Mouse (Mus musculus) right cerebral cortex, postnatal 4 days (tissue): Measurements from ENCODE around the gene Elavl1.
A peak's percentile ranks its signal among the peaks of the same experiment; 100 is the strongest.
"Not testable (repeated sequence)": the region's sequence is repeated elsewhere in the genome, so short reads cannot be mapped to it uniquely, and the experiment has no call there.

Experiments used
- DNase-seq: peaks from one replicate; pipeline ENCODE4 v3.0.0-alpha.2; 2022

Elavl1 gene

DNA sequence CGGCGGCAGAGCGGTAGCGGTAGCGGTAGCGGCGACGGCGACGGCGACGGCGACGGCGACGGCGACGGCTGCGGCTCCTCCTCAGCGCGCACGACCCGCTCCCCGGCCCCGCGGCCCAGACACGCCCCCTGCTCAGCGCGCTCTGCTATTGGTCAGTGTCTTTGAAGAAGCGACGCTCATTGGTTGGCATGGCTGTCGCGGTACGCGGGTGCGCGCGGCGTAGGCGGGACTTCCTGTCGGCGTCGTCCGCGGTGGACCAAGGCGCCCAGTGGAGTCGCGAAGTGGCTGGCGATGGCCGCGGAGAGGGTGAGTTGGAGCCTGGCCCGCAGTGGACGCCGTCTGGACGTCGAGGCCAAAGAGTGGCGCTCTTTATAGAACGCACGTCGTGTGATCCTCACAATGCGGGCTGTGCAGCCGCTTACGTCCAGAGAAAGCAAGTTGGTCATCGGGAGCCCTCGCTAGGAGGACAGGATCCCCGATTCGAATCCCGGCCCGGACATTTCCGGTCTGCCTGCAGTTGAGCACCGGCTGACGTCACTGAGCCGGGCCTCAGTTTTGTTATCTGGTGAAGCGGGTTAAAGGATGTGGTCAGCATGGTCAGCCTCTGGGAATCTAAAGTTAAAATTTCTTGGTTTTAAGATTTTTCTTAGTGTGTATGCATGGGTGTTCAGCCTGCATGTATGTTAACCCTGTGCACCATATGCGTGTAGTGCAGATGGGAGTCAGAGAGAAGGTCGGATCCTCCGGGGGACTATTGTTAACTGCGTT lies at the start of gene Elavl1, which contains the start of gene Ccl25:
Elavl1 (minus strand) TSS at position 431 of the 768 bp plus-strand sequence.
Ccl25 (plus strand) TSS at position 228 of the 768 bp plus-strand sequence.
- peak; percentile 98 for DNase-seq

- DNase-seq, result no peak
These were observed 47.4 kb upstream of the Elavl1 start for GRCm38 (mm10) chr8:4372657-4373056.

DNA sequence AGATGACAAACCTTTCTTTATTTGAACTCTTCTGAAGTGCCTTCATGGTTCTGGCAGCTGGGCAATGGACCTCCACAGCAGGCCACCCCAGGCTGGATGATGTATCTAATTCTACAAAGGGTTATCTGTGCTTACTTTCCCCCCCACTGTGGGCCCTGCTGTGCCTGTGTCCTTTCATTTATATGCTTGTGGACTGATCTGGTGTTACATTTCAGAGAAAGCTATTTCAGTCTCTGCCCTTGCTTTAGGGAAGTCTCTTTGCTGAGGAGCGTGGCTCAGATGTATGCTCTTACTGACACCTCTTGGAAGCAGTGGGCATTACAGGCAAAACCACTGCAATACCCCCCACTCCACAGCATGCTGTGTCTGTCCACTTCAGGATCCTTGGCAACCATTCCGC lies 44.9 kb upstream of the Elavl1 start:
- DNase-seq, result peak; percentile 23

GRCm38 (mm10) chr8:4368470-4368869 lies 43.3 kb upstream of the Elavl1 start:
- DNase-seq, result no peak

DNA sequence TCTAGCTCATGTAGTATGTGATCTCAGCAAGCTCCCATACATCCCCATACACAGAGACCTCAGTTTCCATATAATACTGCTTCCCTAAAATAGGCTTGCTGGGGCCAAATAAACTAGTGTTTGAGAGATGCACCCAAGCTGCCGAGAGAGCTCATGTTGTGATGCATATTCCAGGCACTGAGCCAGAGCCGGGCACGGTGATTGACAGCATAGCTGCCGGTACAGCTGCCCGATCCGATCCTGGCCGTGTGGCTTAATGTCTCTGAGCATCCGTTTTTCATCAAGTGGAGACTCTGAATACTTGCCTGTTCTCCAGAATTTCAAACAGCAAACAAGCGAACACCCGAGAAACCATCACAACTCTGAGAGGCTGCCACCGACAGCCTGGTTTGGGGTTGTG lies 42.6 kb upstream of the Elavl1 start:
- DNase-seq, result peak; percentile 76

- no peak for DNase-seq
These were observed 41.0 kb upstream of the Elavl1 start for GRCm38 (mm10) chr8:4366189-4366588.

- no peak for DNase-seq
These were observed 35.7 kb upstream of the Elavl1 start for GRCm38 (mm10) chr8:4360922-4361321.

GRCm38 (mm10) chr8:4359362-4359761 lies 34.1 kb upstream of the Elavl1 start:
- no peak for DNase-seq

GRCm38 (mm10) chr8:4355455-4355854 lies 30.2 kb upstream of the Elavl1 start:
- DNase-seq, result no peak

DNA sequence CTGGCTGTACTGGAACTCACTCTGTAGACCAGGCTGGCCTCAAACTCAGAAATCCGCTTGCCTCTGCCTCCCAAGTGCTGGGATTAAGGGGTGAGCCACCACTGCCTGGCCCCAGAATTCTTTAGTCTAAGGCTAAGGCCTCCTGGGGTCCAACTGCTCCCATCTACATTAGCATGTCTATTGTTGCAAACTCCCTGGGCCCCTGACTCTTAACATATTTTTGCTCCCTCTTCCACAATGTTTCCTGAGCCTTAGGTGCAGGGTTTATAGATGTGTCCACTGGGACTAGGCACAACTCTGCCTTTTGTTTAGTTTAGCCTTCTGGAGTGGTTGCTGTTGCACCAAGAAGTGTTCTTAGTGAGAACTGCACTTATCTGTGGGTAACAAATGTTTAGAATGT lies 29.3 kb upstream of the Elavl1 start:
- DNase-seq, result no peak

DNA sequence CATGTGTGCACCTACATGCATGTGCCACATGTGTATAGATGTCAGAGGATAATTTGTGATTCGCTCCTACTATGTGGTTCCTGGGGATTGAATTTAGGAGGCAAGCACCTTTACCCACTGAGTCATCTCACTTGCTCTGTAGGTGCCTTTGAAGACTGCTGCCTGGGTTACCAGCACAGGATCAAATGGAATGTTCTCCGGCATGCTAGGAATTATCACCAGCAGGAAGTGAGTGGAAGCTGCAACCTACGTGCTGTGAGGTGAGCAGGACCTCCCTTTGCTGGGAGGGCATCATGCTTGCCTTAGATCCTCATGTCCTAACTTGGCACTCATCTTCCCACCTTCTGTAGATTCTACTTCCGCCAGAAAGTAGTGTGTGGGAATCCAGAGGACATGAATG lies 28.5 kb upstream of the Elavl1 start:
- DNase-seq, result no peak

DNA sequence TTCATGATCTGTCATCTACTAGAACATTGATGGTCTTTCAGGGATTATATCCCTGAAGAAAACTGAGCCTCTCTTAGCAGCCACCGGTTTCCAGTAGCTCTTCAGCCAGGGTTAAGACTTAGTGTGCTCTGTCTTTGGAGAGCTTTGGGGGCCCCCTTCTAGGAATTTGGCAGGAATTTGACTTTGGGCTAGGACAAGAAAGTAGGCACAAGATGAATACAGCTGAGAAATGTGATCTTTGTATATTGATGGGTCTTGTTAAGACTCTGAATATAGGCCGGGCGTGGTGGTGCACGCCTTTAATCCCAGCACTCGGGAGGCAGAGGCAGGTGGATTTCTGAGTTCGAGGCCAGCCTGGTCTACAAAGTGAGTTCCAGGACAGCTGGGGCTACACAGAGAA lies 27.3 kb upstream of the Elavl1 start:
- DNase-seq, result not testable (repeated sequence)

GRCm38 (mm10) chr8:4350618-4351017 lies 25.4 kb upstream of the Elavl1 start:
- DNase-seq, result no peak

- DNase-seq, result no peak
These were observed 24.1 kb upstream of the Elavl1 start for GRCm38 (mm10) chr8:4349335-4349734.

DNA sequence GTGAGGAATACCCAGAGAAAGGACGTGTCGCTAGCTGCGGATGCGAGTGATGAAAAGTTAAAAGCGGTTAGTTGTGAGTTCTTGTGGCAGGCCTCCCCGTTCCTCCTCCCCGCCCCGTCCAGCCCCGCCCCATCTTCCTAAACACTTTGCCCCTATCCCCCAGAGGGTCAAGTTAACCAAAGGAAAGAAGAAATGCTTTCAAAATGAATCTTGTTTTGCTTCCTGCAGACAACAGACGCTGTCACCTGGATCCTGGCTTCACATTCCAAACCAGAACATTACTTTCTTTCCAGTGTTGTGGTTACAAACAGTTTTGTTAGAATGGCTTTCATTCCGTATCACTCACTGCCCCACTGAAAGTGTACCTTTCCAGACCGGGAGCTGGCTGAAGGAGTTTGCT lies 23.1 kb upstream of the Elavl1 start:
- DNase-seq, result no peak

GRCm38 (mm10) chr8:4347661-4348060 lies 22.4 kb upstream of the Elavl1 start:
- DNase-seq, result no peak

DNA sequence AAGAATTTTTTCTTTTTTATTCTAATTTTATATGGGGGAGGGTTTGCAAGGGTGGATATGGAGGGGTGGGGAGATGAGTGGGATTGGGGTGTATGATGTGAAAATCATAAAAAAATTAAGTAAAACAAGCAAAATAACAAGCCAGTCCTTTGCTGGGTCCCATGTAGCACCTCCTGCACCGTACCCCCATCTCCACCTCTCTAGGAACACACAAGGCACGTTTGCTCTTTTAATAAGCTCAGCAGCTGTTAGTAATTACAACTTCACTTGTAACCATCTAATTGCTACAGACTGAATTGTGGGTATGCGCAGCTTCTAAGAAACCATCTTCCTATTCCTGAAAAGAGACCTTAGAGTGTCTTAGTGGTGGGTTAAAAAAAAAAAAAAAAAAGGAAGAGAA lies 15.0 kb upstream of the Elavl1 start:
- no peak for DNase-seq

DNA sequence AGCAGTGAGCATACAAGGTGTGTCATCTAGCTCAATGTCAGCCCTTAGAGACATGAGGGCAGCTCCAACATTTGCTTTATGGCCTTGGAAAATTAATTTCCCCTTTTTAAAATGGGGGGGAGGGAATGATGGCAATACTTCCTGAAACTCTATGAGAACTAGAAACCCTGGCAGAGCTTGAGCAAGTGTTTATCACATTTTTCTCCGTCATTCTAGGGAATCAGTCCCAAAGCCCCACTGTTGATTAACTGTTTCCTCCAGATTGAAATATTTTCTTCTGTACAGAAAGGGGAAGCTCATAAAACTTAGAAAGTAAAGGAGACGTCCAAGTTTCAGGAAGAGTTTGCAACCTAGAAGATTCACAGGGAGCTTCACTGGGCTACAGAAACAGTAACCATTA lies 10.5 kb upstream of the Elavl1 start:
- DNase-seq, result no peak

DNA sequence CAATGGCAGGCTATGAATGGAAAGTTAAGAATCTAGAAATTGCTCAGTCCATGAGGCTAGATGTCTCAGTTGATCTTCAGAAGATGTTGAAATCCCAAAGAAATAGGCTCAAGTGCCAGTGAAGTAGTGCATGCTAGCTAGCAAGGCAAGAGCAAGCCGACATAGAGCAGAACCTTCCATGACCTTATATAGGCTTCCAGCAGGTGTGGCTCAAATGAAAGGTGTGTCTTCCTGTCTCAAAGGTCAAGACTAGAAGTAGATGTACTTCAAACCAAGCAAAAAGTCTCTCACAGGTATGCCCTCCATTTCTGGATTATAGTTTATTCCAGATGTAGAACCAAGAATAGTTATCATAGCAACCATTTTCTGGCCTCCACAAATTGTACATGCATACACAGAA lies 8.8 kb upstream of the Elavl1 start:
- no peak for DNase-seq

DNA sequence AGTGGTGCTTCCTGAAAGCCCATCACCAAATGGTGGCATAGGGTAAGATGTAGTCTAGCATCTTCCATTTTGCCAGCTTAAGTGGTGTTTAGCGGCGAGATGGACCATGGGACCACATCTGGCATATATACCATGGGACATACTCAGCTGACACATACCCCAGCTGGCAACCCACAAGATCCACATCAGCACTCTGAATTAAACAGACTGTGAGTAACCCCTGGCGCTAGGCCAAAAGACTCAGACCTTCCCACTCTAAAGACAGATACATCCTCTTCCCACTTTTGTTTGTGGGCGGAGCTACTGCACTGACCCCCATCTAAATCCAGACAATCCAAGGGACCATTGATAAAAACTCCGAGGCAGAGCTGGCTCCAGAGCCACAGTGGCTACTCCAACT lies 3.8 kb upstream of the Elavl1 start:
- DNase-seq, result no peak

- DNase-seq, result no peak
These were observed 481 bp upstream of the Elavl1 start for GRCm38 (mm10) chr8:4325751-4326036.

GRCm38 (mm10) chr8:4324525-4324924 lies 688 bp downstream of the Elavl1 start:
- peak; percentile 54 for DNase-seq

DNA sequence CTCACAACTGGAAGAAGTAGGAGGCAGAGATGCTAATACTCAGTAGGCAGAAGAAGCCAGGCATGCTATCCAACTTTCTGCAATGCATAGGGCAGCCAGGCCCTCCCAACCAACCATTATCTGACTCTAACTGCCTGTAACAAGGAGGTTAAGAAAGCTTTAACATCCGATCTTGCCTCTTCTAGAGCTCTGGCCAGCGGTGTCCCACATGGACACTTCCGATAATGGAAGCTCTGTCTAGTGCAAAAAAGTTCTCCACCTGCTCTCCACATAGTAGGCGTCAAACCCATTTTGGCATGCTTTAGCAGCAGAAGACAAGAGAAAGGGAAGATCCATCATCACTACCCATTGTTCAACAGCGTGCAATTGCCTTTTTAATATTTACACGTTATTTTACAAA lies 1.3 kb downstream of the Elavl1 start:
- DNase-seq, result no peak

- peak; percentile 84 for DNase-seq
These were observed 2.7 kb downstream of the Elavl1 start for GRCm38 (mm10) chr8:4322470-4322869.

GRCm38 (mm10) chr8:4321031-4321430 lies 4.2 kb downstream of the Elavl1 start:
- DNase-seq, result no peak
